In genomic region chr6:27348272-27348671, GRCm38 (mm10) we compare ENCODE assay signal across 15 mouse cellular contexts.
DNase-seq lines count a peak whose midpoint lies in the region; ATAC-seq and TF ChIP-seq lines count a peak whose summit lies in the region.
"Had no signal": no experiment of that assay in that cellular context is flagged by ENCODE, and none has a peak within 500 bp of the region (broad histone marks: within the 10 kb centered on the region; RNA-seq: fewer than 3 reads in every experiment).

No protein-coding gene starts in this region.

- H3K9me3 ChIP-seq in ES-E14 (ENCODE audit: control insufficient read depth, insufficient read depth, low read depth, low read length), result no peaks in the 10 kb centered on the region
- H3K9me3 ChIP-seq in liver, embryonic 12.5 days (replicated peaks), result no peaks in the 10 kb centered on the region
- no peaks in the 10 kb centered on the region for H3K9me3 ChIP-seq in kidney, embryonic 14.5 days (ENCODE audit: control insufficient read depth, low read length)
- H3K9me3 ChIP-seq: heart, embryonic 12.5 days; hindbrain, embryonic 10.5 days had no signal

- H3K4me2 ChIP-seq in liver, embryonic 12.5 days, result no peak overlapping the region
- H3K4me2 ChIP-seq in kidney, embryonic 14.5 days (replicated peaks; ENCODE audit: low read depth, low read length), result no peak overlapping the region
- H3K4me2 ChIP-seq: heart, embryonic 12.5 days had no signal

- H3K4me3 ChIP-seq in ES-E14 (ENCODE audit: insufficient read depth in 1 of 2, low read depth in 1 of 2, low read length in 2 of 2, poor library complexity in 1 of 2, severe bottlenecking in 1 of 2), result no peak overlapping the region
- no peak overlapping the region for H3K4me3 ChIP-seq in liver, embryonic 12.5 days
- H3K4me3 ChIP-seq in kidney, embryonic 14.5 days (ENCODE audit: low read length), result no peak overlapping the region
- H3K4me3 ChIP-seq: heart, embryonic 12.5 days; hindbrain, embryonic 10.5 days had no signal

- peak; percentile 73 for ATAC-seq in liver, embryonic 12.5 days
- no peak for ATAC-seq in kidney, embryonic 14.5 days (ENCODE audit: low FRiP score, low TSS enrichment)
- no peak for ATAC-seq in erythroblast, adult 5-6 weeks (replicated peaks; ENCODE audit: low FRiP score, poor library complexity, severe bottlenecking)
- ATAC-seq: CD4-positive, CD25-positive, alpha-beta regulatory T cell, adult 4 months had no signal

- in situ Hi-C loops in ES-E14 (cut with MboI; ENCODE audit: low sequenced_read_pairs in 2 of 2, unreplicated experiment in 2 of 2), result no loop called here

- no peak overlapping the region for H3K9ac ChIP-seq in ES-E14 (ENCODE audit: insufficient read depth, low read depth, low read length, poor library complexity, severe bottlenecking)
- H3K9ac ChIP-seq in liver, embryonic 12.5 days, result no peak overlapping the region
- no peak overlapping the region for H3K9ac ChIP-seq in kidney, embryonic 14.5 days (ENCODE audit: low read depth, low read length)
- H3K9ac ChIP-seq: heart, embryonic 12.5 days had no signal

- no peaks in the 10 kb centered on the region for H3K36me3 ChIP-seq in ES-E14 (ENCODE audit: control insufficient read depth, insufficient read depth, low read length, poor library complexity, severe bottlenecking)
- H3K36me3 ChIP-seq in liver, embryonic 12.5 days, result no peaks in the 10 kb centered on the region
- H3K36me3 ChIP-seq in kidney, embryonic 14.5 days (ENCODE audit: control insufficient read depth, insufficient read depth, low read length), result no peaks in the 10 kb centered on the region
- H3K36me3 ChIP-seq: heart, embryonic 12.5 days; hindbrain, embryonic 10.5 days had no signal

- H3K27me3 ChIP-seq in liver, embryonic 12.5 days (replicated peaks), result no peaks in the 10 kb centered on the region
- no peaks in the 10 kb centered on the region for H3K27me3 ChIP-seq in kidney, embryonic 14.5 days (ENCODE audit: control insufficient read depth, insufficient read depth, low read length)
- H3K27me3 ChIP-seq: heart, embryonic 12.5 days had no signal

- 39% methylated on average over 2 of the region's 2 CpGs for WGBS in liver, embryonic 12.5 days (ENCODE audit: insufficient replicate concordance)
- 81% methylated on average over 2 of the region's 2 CpGs for WGBS in kidney, embryonic 14.5 days

- no peak overlapping the region; the same call in 1 of the 2 replicates for H3K27ac ChIP-seq in ES-E14 (ENCODE audit: insufficient read depth, low read depth, low read length, poor library complexity, severe bottlenecking)
- H3K27ac ChIP-seq in liver, embryonic 12.5 days, result no peak overlapping the region
- no peak overlapping the region for H3K27ac ChIP-seq in kidney, embryonic 14.5 days (ENCODE audit: low read depth, low read length)
- H3K27ac ChIP-seq: hindbrain, embryonic 10.5 days; macrophage had no signal

- 0 out of 4 replicates have a peak, but pooled peaks cover 0 to 2% of the 10 kb centered on the region in 2 experiments for H3K4me1 ChIP-seq in ES-E14 (ENCODE audit: control insufficient read depth in 2 of 2, insufficient read depth in 2 of 2, low read length in 2 of 2, poor library complexity in 1 of 2)
- H3K4me1 ChIP-seq in liver, embryonic 12.5 days, result peaks cover 4% of the 10 kb centered on the region; the same call in 1 of the 2 replicates
- H3K4me1 ChIP-seq in kidney, embryonic 14.5 days (ENCODE audit: control insufficient read depth, insufficient read depth, low read length), result no peaks in the 10 kb centered on the region
- H3K4me1 ChIP-seq: hindbrain, embryonic 10.5 days had no signal

- DNase-seq in layer of hippocampus, adult 9-11 months, result peak; percentile 28
- no peak for DNase-seq in layer of hippocampus, adult 8-10 months (ENCODE audit: low spot score in 2 of 2)
- DNase-seq in ES-E14 (ENCODE audit: low read depth, low spot score) (peak; percentile 7), R1 (ENCODE audit: low read depth, low spot score) (peak; percentile 57)
- no peak for DNase-seq in heart, adult 11 months
- DNase-seq: cerebellum, adult 9-10 months; kidney, adult 11 months; kidney, postnatal 36 days had no signal

TF ChIP-seq in ES-E14, 5 proteins besides CTCF, POLR2A, EP300 and RAD21:
- TF ChIP-seq ZC3H11A (IDR thresholded peaks at IDR 0.05; ENCODE audit: borderline replicate concordance, low read depth, low read length) (no peak), MAFK (IDR thresholded peaks at IDR 0.05; ENCODE audit: insufficient read depth, low read depth, low read length) (no peak), CHD2 (IDR thresholded peaks at IDR 0.05; ENCODE audit: low read depth, low read length) (no peak), HCFC1 (IDR thresholded peaks at IDR 0.05; ENCODE audit: borderline replicate concordance, insufficient read depth, low read length) (no peak), ZNF384 (IDR thresholded peaks at IDR 0.05; ENCODE audit: low read depth, low read length) (no peak)

Comparison
In these comparisons a context has a peak if more than half of its experiments do, and no peak if none do; other contexts are left out.
1. DNase-seq: peak in layer of hippocampus, adult 9-11 months (single experiment), ES-E14 (single experiment) and R1 (single experiment); none in layer of hippocampus, adult 8-10 months (0 of 2) and heart, adult 11 months (single experiment).